In the genomic region with DNA sequence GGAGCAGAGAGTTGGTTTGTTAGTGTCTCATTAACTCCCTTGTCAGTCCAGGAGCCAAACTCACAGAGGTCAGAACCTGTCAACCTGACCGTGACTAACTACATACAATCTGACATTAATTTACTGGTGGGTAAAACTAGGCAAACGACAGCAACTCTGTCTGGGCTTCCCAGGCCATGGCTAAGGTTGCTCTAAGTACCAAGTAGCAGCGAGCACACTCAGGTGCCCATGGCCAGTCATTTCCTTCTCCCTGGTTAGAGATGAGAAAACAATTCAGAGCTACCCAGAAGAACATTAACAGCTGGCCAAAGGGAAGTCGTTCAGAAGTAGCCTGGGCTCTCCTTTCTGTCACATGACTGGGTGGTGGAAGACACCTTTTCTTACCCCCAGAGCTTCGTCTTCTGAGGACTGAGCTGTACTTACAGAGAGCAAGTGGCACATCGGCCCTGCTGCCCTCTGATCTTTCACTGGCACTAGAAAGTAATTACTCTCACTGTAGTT, we compare ENCODE assay signal across 9 mouse cellular contexts. TPM values are rescaled to one million over a fixed set of nuclear protein-coding genes. Genes with fewer than 3 reads are reported as not detected.
DNase-seq lines count a peak whose midpoint lies in the region; ATAC-seq and TF ChIP-seq lines count a peak whose summit lies in the region.
"Had no signal": no experiment of that assay in that cellular context is flagged by ENCODE, and none has a peak within 500 bp of the region (broad histone marks: within the 10 kb centered on the region; RNA-seq: fewer than 3 reads in every experiment).

No protein-coding gene starts in this region.

- TF ChIP-seq CTCF in gastrocnemius, adult 2 months (IDR thresholded peaks at IDR 0.05), result no peak
- no peak for TF ChIP-seq CTCF in cortical plate, adult 2 months (IDR thresholded peaks at IDR 0.05; ENCODE audit: extremely low read depth, insufficient read depth, low read length)
- no peak for TF ChIP-seq CTCF in intestine, postnatal 0 days (IDR thresholded peaks at IDR 0.05; ENCODE audit: low read depth)

- peak overlapping the region; percentile 98 for H3K27ac ChIP-seq in gastrocnemius, adult 2 months
- H3K27ac ChIP-seq in cortical plate, adult 2 months (ENCODE audit: insufficient read depth, low read length), result no peak overlapping the region
- 0 out of 2 replicates have a peak overlapping the region, but pooled peaks have one; percentile 16 for H3K27ac ChIP-seq in intestine, postnatal 0 days (ENCODE audit: low read depth, low read length)
- H3K27ac ChIP-seq in midbrain, embryonic 11.5 days (ENCODE audit: low read depth, low read length), result no peak overlapping the region

- TF ChIP-seq POLR2A in cortical plate, adult 2 months (IDR thresholded peaks at IDR 0.05; ENCODE audit: extremely low read depth, insufficient read depth, low read length), result no peak

- H3K36me3 ChIP-seq in intestine, postnatal 0 days (ENCODE audit: control insufficient read depth, insufficient read depth), result no peaks in the 10 kb centered on the region
- H3K36me3 ChIP-seq in midbrain, embryonic 11.5 days (ENCODE audit: control insufficient read depth, insufficient read depth, low read length), result no peaks in the 10 kb centered on the region

- intact Hi-C loops in gastrocnemius, adult 2 months (cut with DNase I), result loop anchor here (10.0 kb wide), 1 partner anchor 140 kb away; a partner anchor contains a TSS

- H3K4me3 ChIP-seq in gastrocnemius, adult 2 months, result peak overlapping the region; percentile 90
- peak overlapping the region; percentile 72 for H3K4me3 ChIP-seq in cortical plate, adult 2 months (ENCODE audit: insufficient read depth, low read length)
- H3K4me3 ChIP-seq in intestine, postnatal 0 days (ENCODE audit: low read depth, low read length), result peak overlapping the region; percentile 16; the same call in 1 of the 2 replicates
- peak overlapping the region; percentile 79; the same call in 1 of the 2 replicates for H3K4me3 ChIP-seq in midbrain, embryonic 11.5 days (ENCODE audit: low read depth, low read length)

- peaks cover 6% of the 10 kb centered on the region; the same call in 1 of the 2 replicates for H3K4me1 ChIP-seq in cortical plate, adult 2 months (ENCODE audit: control insufficient read depth, insufficient read depth, low read length)
- H3K4me1 ChIP-seq in intestine, postnatal 0 days (replicated peaks; ENCODE audit: control insufficient read depth, insufficient read depth, low read length), result peaks cover 17% of the 10 kb centered on the region
- peaks cover 27% of the 10 kb centered on the region for H3K4me1 ChIP-seq in midbrain, embryonic 11.5 days (ENCODE audit: control insufficient read depth, insufficient read depth, low read length)

- ATAC-seq in intestine, postnatal 0 days, result no peak
- no peak for ATAC-seq in midbrain, embryonic 11.5 days (ENCODE audit: low FRiP score)

- H3K9ac ChIP-seq in intestine, postnatal 0 days (ENCODE audit: low read depth, low read length), result 0 out of 2 replicates have a peak overlapping the region, but pooled peaks have one; percentile 12
- H3K9ac ChIP-seq in midbrain, embryonic 11.5 days (ENCODE audit: low read length), result peak overlapping the region; percentile 84; the same call in 1 of the 2 replicates

- peak overlapping the region; percentile 88 for H3K4me2 ChIP-seq in intestine, postnatal 0 days (replicated peaks; ENCODE audit: low read depth)
- H3K4me2 ChIP-seq in midbrain, embryonic 11.5 days, result peak overlapping the region; percentile 66

- WGBS in intestine, postnatal 0 days, result 13% methylated on average over 6 of the region's 6 CpGs
- WGBS in midbrain, embryonic 11.5 days, result 62% methylated on average over 6 of the region's 6 CpGs

- H3K9me3 ChIP-seq in intestine, postnatal 0 days (ENCODE audit: control insufficient read depth), result no peaks in the 10 kb centered on the region
- H3K9me3 ChIP-seq in midbrain, embryonic 11.5 days (ENCODE audit: control insufficient read depth, low read length), result no peaks in the 10 kb centered on the region

- H3K27me3 ChIP-seq in intestine, postnatal 0 days (replicated peaks; ENCODE audit: control insufficient read depth, insufficient read depth, low read length), result no peaks in the 10 kb centered on the region
- H3K27me3 ChIP-seq in midbrain, embryonic 11.5 days (ENCODE audit: control insufficient read depth, insufficient read depth, low read length), result no peaks in the 10 kb centered on the region

- no peak for DNase-seq in gastrocnemius, adult 2 months
- DNase-seq in gastrocnemius, adult 8-10 months (ENCODE audit: low spot score in 2 of 2), result no peak
- no peak for DNase-seq in midbrain, embryonic 11.5 days (ENCODE audit: low spot score, missing footprints)
- no peak for DNase-seq in embryo, embryonic 9.5 days (ENCODE audit: extremely low spot score)
- DNase-seq in layer of hippocampus, postnatal 10 days (ENCODE audit: low spot score in 2 of 2), result no peak
- DNase-seq in layer of hippocampus, adult 9-11 months, result no peak
- DNase-seq: gastrocnemius, postnatal 10 days had no signal

RNA-seq across cellular contexts. Expression of a gene that starts 2.5 kb away (rescaled TPM):
- 10 to 100 TPM; 12.3 to 18.7 TPM for total RNA-seq in gastrocnemius, adult 2 months (2021)
- 10 to 100 TPM; 10.2 to 18.0 (median 13.5) TPM for total RNA-seq in gastrocnemius, adult 8-10 months (2022)
- polyA plus RNA-seq in cortical plate, adult 2 months (2012; rRNA removed), result 64.0 and 64.3 TPM in 2 replicates
- polyA plus RNA-seq in intestine, postnatal 0 days (2015; fragmentation: Nextera tagmentation; extraction: Ambion mirVana), result 9.4 and 9.7 TPM in 2 replicates
- polyA plus RNA-seq in midbrain, embryonic 11.5 days (2014; fragmentation: Nextera tagmentation; extraction: Ambion mirVana), result 12.9 and 14.0 TPM in 2 replicates
- total RNA-seq in layer of hippocampus, postnatal 10 days (2021), result 10 to 100 TPM; 36.6 to 40.5 TPM

RNA-seq across cellular contexts. Expression of a gene that starts 5.5 kb away (rescaled TPM):
- total RNA-seq in gastrocnemius, adult 2 months (2021), result 10 to 100 TPM; 24.4 to 28.5 TPM
- total RNA-seq in gastrocnemius, adult 8-10 months (2022), result 10 to 100 TPM; 21.8 to 29.7 (median 24.0) TPM
- 36.4 and 36.9 TPM in 2 replicates for polyA plus RNA-seq in cortical plate, adult 2 months (2012; rRNA removed)
- 15.0 and 15.3 TPM in 2 replicates for polyA plus RNA-seq in intestine, postnatal 0 days (2015; fragmentation: Nextera tagmentation; extraction: Ambion mirVana)
- polyA plus RNA-seq in midbrain, embryonic 11.5 days (2014; fragmentation: Nextera tagmentation; extraction: Ambion mirVana), result 31.9 and 37.5 TPM in 2 replicates
- total RNA-seq in layer of hippocampus, postnatal 10 days (2021), result 10 to 100 TPM; 42.5 to 46.8 TPM

RNA-seq across cellular contexts. Expression of a gene that starts 14.5 kb away (rescaled TPM):
- total RNA-seq in gastrocnemius, adult 2 months (2021), result 10 to 100 TPM; 52.8 to 78.6 TPM
- total RNA-seq in gastrocnemius, adult 8-10 months (2022), result 10 to 100 TPM; 56.0 to 62.6 (median 58.7) TPM
- polyA plus RNA-seq in cortical plate, adult 2 months (2012; rRNA removed), result 88.3 and 94.3 TPM in 2 replicates
- polyA plus RNA-seq in intestine, postnatal 0 days (2015; fragmentation: Nextera tagmentation; extraction: Ambion mirVana), result 207 and 211 TPM in 2 replicates
- polyA plus RNA-seq in midbrain, embryonic 11.5 days (2014; fragmentation: Nextera tagmentation; extraction: Ambion mirVana), result 327 and 349 TPM in 2 replicates
- 100 to 1,000 TPM in 1 of 2 experiments, 10 to 100 TPM in 1; 99.9 to 107 TPM for total RNA-seq in layer of hippocampus, postnatal 10 days (2021)

RNA-seq across cellular contexts. Expression of a gene that starts 26.2 kb away (rescaled TPM):
- total RNA-seq in gastrocnemius, adult 2 months (2021), result 10 to 100 TPM; 11.8 to 15.6 TPM
- total RNA-seq in gastrocnemius, adult 8-10 months (2022), result 10 to 100 TPM; 14.1 to 15.8 (median 14.4) TPM
- polyA plus RNA-seq in cortical plate, adult 2 months (2012; rRNA removed), result 35.6 and 37.0 TPM in 2 replicates
- polyA plus RNA-seq in intestine, postnatal 0 days (2015; fragmentation: Nextera tagmentation; extraction: Ambion mirVana), result 22.3 and 23.1 TPM in 2 replicates
- 85.1 and 87.4 TPM in 2 replicates for polyA plus RNA-seq in midbrain, embryonic 11.5 days (2014; fragmentation: Nextera tagmentation; extraction: Ambion mirVana)
- total RNA-seq in layer of hippocampus, postnatal 10 days (2021), result 10 to 100 TPM; 55.6 to 56.6 TPM

RNA-seq across cellular contexts. Expression of a gene that starts 26.4 kb away (rescaled TPM):
- under 1 TPM; 0.47 to 0.84 TPM for total RNA-seq in gastrocnemius, adult 2 months (2021)
- total RNA-seq in gastrocnemius, adult 8-10 months (2022), result 1 to 10 TPM in 1 of 4 experiments, under 1 TPM in 3; 0.27 to 1.1 (median 0.84) TPM
- 12.6 and 14.5 TPM in 2 replicates for polyA plus RNA-seq in cortical plate, adult 2 months (2012; rRNA removed)
- polyA plus RNA-seq in intestine, postnatal 0 days (2015; fragmentation: Nextera tagmentation; extraction: Ambion mirVana), result 0.13 and 0.27 TPM in 2 replicates
- polyA plus RNA-seq in midbrain, embryonic 11.5 days (2014; fragmentation: Nextera tagmentation; extraction: Ambion mirVana), result 2.2 and 3.7 TPM in 2 replicates
- 10 to 100 TPM in 1 of 2 experiments, 1 to 10 TPM in 1; 9.2 to 10.1 TPM for total RNA-seq in layer of hippocampus, postnatal 10 days (2021)

Comparison
In these comparisons a context has a peak if more than half of its experiments do, and no peak if none do; other contexts are left out.
1. H3K27ac ChIP-seq: peak in gastrocnemius, adult 2 months (single experiment) and intestine, postnatal 0 days (single experiment); none in cortical plate, adult 2 months (single experiment) and midbrain, embryonic 11.5 days (single experiment).
2. H3K4me3 ChIP-seq: peak in every context shown above with its lines; median percentile 90 in gastrocnemius, adult 2 months; 79 in midbrain, embryonic 11.5 days; 72 in cortical plate, adult 2 months; 16 in intestine, postnatal 0 days.